Mouse (Mus musculus): Measurements from ENCODE around the gene Tor2a. TPM values are rescaled to one million over a fixed set of nuclear protein-coding genes. Genes with fewer than 3 reads are reported as not detected.

Gene Tor2a
- total RNA-seq, 2 experiments from 2014 or later: 32.2 to 33.3 TPM

DNA sequence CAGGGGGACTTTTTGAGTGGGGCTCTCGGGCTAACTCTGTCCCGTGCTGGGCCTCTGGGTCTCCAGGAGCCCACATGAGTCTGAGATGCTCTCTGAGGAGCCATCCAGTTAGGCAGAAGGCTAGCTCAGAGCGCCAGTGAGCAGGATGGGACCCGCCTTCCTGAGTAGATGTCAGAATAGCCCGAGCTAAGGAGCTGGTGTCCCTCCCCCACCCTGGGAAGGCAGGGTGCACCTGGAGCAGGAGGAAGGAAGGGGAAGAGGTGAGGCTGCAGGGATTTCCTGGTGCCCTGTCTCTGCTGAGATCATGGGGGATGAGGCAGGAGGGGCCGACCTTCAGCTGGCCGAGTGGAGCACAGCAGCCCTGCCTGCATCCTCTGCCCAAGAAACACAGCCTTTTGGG, 28.6 kb upstream of the Tor2a start:
- DNase-seq (ENCODE audit: extremely low spot score in 1 of 2, low spot score in 1 of 2): no peak

DNA sequence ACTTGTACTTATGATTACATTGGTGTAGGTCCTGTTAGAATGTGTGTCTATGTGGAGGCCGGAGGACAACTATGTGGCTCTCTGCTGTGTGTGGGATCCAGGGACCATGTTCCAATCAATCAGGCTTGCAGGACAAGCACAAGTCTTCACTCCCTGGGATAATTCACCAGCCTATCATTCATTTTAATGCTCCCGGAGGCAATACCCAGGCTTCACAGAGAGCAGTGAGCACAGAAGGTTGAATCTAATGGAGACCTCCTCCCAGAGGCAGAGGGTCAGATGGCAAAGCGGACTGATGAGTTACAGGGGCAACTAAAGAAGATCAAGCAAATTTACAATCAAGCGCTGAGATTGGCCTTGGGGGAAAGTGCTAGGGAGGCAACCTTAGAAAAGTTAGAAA, 27.5 kb upstream of the Tor2a start:
- no peak for DNase-seq (ENCODE audit: extremely low spot score in 1 of 2, low spot score in 1 of 2)

- DNase-seq (ENCODE audit: extremely low spot score in 1 of 2, low spot score in 1 of 2): no peak
Measured at GRCm38 (mm10) chr2:32730854-32731253, 26.2 kb upstream of the Tor2a start.

DNA sequence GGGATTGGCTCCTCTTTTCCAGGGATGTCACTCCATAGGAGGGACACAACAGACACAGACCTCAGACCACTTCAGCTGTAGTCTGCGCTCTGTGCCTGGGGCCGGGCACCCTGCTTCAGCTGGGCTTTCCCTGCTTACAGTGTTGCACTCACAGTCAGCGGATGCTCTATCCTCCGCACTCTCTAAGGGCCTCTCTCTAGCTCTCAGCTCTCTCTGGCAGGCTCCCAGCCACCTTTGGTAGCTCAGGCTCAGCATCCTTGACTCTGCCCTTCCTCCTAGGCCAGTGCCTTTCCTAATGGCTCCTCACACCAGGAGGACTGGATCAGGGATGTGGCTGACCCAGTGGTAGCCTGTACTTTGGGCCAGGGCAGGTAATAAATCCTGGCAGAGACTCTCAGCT, 25.1 kb upstream of the Tor2a start:
- no peak for DNase-seq (ENCODE audit: extremely low spot score in 1 of 2, low spot score in 1 of 2)

DNA sequence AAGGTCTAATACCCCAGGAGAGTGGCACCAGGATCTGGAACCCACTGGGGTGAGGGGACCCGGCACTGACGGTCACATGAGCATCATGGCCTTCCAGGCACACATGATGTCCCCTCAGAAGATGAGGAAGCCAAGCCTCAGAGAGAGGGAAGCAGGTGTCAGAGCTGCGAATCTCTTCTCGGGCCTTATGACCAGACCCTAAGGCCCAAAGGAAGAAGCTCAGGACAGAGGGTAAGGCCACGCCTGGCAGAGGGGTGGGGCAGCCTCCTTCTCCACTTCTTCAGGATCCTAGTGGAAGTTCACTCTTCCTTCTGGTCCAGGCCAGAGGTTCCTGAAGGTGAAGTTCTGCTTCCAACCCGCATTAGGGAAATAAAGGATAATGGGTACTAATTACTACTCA, 24.3 kb upstream of the Tor2a start:
- no peak for DNase-seq (ENCODE audit: extremely low spot score in 1 of 2, low spot score in 1 of 2)

DNA sequence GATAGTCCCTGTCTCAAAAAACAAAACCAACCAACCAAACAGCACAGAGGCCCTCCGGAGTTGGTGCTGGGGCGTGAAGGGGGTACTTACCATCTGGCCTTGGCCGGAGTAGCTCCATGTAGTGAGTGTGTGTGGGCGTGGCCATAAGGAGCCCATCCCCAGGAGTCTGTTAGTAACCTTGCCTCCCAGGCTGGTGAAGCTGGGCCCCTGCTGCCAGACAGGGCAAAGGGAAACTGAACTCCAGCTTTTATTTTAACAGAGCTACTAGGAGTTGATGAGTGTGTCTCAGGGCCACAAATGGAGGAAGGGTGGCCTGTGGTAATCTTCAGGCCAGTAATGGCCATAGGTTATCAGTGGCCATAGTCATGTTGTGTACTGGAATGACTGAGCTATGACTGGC, 22.6 kb upstream of the Tor2a start:
- DNase-seq (ENCODE audit: extremely low spot score in 1 of 2, low spot score in 1 of 2): no peak

DNA sequence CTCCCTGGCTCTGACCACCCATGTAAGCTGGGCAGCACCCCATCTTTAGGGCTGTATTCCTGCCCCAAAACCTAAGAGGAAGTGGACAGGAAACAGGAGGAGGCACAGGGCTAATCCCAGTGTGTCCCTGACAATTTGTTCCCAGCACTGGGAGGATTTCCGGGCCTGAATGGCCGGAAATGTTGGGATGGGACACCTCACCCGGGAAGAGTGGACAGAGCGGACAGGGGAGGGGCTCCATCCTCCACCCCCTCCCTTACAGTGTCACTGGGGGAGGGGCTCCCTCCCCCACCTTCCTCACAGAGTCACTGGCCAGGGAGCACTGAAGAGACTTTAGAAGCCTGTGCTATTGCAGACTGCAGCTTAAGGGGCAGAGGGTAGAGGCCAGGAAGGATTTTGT, 22.1 kb upstream of the Tor2a start:
- no peak for DNase-seq (ENCODE audit: extremely low spot score in 1 of 2, low spot score in 1 of 2)

- DNase-seq (ENCODE audit: extremely low spot score in 1 of 2, low spot score in 1 of 2): no peak
Measured at GRCm38 (mm10) chr2:32736306-32736829, 20.7 kb upstream of the Tor2a start.

DNA sequence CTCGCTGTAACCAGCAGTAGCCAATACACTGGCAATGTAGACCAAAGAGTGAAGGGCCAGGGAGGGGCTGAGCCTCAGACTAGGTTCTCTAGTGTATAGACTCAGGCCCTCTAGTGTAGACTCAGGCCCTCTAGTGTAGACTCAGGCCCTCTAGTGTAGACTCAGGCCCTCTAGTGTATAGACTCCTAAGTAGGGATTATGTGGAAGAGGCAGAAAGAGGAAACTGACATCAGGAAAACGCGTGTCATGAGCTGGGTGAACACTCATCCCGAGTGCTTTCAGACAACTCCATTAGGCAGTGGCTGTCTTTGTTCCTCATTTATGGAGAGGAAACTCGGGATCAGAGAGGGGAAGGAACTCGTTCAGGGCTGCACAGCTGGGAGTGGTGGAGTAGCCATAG, 20.0 kb upstream of the Tor2a start:
- no peak for DNase-seq (ENCODE audit: extremely low spot score in 1 of 2, low spot score in 1 of 2)

GRCm38 (mm10) chr2:32739311-32739710, 17.7 kb upstream of the Tor2a start:
- DNase-seq (ENCODE audit: extremely low spot score in 1 of 2, low spot score in 1 of 2): no peak

- DNase-seq (ENCODE audit: extremely low spot score in 1 of 2, low spot score in 1 of 2): no peak
Measured at GRCm38 (mm10) chr2:32740916-32741272, 16.1 kb upstream of the Tor2a start, which contains the start of gene 6330409D20Rik. 6330409D20Rik (minus strand) TSS chr2:32741016.

GRCm38 (mm10) chr2:32741273-32742172, 15.5 kb upstream of the Tor2a start:
- peak; percentile 43 to 63 for DNase-seq (ENCODE audit: extremely low spot score in 1 of 2, low spot score in 1 of 2)

- peak; percentile 64 to 72 for DNase-seq (ENCODE audit: extremely low spot score in 1 of 2, low spot score in 1 of 2)
Measured at GRCm38 (mm10) chr2:32742173-32742531, 14.9 kb upstream of the Tor2a start.

- DNase-seq (ENCODE audit: extremely low spot score in 1 of 2, low spot score in 1 of 2): no peak
Measured at GRCm38 (mm10) chr2:32744272-32744982, 12.6 kb upstream of the Tor2a start.

GRCm38 (mm10) chr2:32749082-32749481, 8.0 kb upstream of the Tor2a start:
- no peak for DNase-seq (ENCODE audit: extremely low spot score in 1 of 2, low spot score in 1 of 2)

- DNase-seq (ENCODE audit: extremely low spot score in 1 of 2, low spot score in 1 of 2): no peak
Measured at GRCm38 (mm10) chr2:32750199-32750598, 6.8 kb upstream of the Tor2a start.

DNA sequence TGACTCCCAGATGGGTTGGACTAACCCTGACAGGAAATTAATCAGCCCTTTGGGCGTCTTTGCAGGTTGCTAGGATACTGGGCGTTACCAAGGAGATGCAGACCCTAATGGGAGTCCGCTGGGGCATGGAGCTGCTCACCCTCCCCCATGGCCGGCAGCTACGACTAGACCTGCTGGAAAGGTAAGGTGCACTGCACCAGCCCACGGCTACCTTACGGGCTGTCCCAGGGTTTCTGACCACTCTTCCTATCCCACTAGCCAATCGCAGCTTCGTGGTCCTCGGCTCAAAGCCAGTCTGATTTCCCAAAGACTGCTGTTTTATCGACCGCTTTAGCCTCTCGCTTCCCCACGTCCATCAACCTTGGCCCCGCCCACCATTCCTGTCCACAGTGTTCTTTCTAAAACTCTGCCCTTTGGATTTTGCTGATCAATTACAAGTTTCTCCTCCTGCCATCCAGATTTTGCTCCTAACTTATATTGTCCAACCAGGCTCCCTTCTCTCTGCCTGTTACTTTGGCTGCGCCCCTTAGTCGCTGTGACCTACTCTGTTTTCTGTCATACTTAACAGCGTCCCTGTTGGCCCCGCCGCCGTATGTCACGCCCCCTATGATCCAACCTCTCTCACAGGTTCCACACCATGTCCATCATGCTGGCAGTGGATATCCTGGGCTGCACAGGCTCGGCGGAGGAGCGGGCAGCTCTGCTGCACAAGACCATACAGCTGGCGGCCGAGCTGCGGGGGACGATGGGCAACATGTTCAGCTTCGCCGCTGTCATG, 6.0 kb upstream of the Tor2a start:
- DNase-seq (ENCODE audit: extremely low spot score in 1 of 2, low spot score in 1 of 2): no peak

- DNase-seq (ENCODE audit: extremely low spot score in 1 of 2, low spot score in 1 of 2): no peak
Measured at GRCm38 (mm10) chr2:32751665-32752033, 5.4 kb upstream of the Tor2a start.

DNA sequence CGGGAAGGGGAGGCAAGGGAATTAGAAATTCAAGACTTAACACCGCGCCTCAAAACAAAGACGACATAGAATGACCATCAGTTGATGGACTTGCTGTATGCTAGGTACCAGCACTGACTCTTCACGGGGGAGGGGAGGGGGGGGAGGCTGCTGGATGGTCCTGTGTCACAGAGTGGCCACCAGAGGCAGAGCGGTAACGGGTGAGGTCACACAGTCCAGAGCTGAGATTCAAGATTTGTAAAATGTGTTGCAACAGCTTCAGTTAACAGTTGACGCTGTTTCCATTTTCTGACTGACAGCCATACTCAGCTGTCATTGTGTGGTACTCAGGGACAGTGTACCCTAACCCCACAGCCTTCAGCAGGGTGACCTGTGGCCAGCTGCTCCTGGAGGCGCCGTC, 4.9 kb upstream of the Tor2a start:
- DNase-seq (ENCODE audit: extremely low spot score in 1 of 2, low spot score in 1 of 2): no peak

DNA sequence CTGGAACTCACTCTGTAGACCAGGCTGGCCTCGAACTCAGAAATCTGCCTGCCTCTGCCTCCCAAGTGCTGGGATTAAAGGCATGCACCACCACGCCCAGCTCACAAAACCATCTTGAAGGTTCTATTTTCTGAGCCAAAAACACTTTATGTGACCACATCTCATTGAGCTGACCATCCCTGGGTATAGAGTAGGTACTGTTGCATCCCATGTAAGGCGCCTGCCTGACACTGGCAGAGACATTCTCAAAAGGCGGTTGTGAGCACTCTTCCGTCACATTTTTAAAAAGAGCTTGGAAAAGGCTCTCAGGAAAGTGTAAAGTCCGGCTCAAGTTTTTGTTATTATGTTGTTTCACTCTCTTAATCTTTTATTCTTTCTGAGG, 369 bp upstream of the Tor2a start:
- no peak for DNase-seq (ENCODE audit: extremely low spot score in 1 of 2, low spot score in 1 of 2)

DNA sequence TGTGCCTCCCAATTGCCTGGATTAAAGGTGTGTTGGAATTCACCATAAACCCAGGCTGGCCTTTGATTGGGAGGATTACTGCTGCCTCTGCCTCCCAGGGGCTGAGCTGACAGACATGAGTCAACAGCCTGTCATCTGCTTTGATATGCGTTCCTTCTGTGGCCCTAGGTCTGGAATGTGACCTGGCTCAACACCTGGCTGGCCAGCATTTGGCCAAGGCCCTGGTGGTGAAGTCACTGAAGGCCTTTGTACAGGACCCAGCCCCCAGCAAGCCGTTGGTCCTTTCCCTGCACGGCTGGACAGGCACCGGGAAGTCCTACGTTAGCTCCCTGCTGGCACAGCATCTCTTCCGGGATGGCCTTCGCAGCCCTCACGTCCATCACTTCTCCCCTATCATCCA, 1.5 kb downstream of the Tor2a start:
- DNase-seq (ENCODE audit: extremely low spot score in 1 of 2, low spot score in 1 of 2): no peak

Measured in layer of hippocampus, postnatal 25 days (tissue).